Mouse (Mus musculus): ENCODE data around the gene Topaz1. TPM values are rescaled to one million over a fixed set of nuclear protein-coding genes. Genes with fewer than 3 reads are reported as not detected.

Gene Topaz1
- not detected in 2 replicates for polyA plus RNA-seq (2015; fragmentation: Nextera tagmentation; extraction: Ambion mirVana)

- 78% methylated on average over 27 of the region's 28 CpGs for WGBS
- H3K36me3 ChIP-seq: no peaks in the 10 kb centered on the region
- no peaks in the 10 kb centered on the region for H3K27me3 ChIP-seq
- H3K4me3 ChIP-seq: no peak within 1 kb of the TSS
- no peak for ATAC-seq (ENCODE audit: low FRiP score)
- no peak within 1 kb of the TSS for H3K27ac ChIP-seq
- no peaks in the 10 kb centered on the region for H3K9me3 ChIP-seq
- no peak within 1 kb of the TSS for H3K9ac ChIP-seq
- H3K4me2 ChIP-seq: no peak within 1 kb of the TSS
- H3K4me1 ChIP-seq (replicated peaks): no peaks in the 10 kb centered on the region
These were observed at the start of gene Topaz1 for GRCm38 (mm10) chr9:122747060-122747459. Topaz1 (plus strand) TSS chr9:122747346.

GRCm38 (mm10) chr9:122701817-122702216 is 45.3 kb upstream of the Topaz1 start:
- no peak overlapping the region for H3K9ac ChIP-seq
- 4% methylated on average over 3 of the region's 3 CpGs for WGBS
- H3K4me1 ChIP-seq (replicated peaks): no peaks in the 10 kb centered on the region
- no peak overlapping the region for H3K4me2 ChIP-seq
- no peak for ATAC-seq (ENCODE audit: low FRiP score)
- 0 out of 2 replicates have a peak, but pooled peaks cover 4% of the 10 kb centered on the region for H3K27me3 ChIP-seq
- H3K4me3 ChIP-seq: no peak overlapping the region
- no peak overlapping the region for H3K27ac ChIP-seq
- H3K36me3 ChIP-seq: no peaks in the 10 kb centered on the region
- H3K9me3 ChIP-seq: no peaks in the 10 kb centered on the region

GRCm38 (mm10) chr9:122713836-122714235 is 33.3 kb upstream of the Topaz1 start:
- no peak for ATAC-seq (ENCODE audit: low FRiP score)

GRCm38 (mm10) chr9:122715046-122715445 is 32.1 kb upstream of the Topaz1 start:
- 85% methylated on average over 2 of the region's 2 CpGs for WGBS
- Histone ChIP-seq H3K36me3 (no peaks in the 10 kb centered on the region), H3K4me2 (no peak overlapping the region), H3K27me3 (peaks cover 21% of the 10 kb centered on the region), H3K9ac (no peak overlapping the region), H3K27ac (no peak overlapping the region), H3K4me3 (no peak overlapping the region), H3K4me1 (replicated peaks) (peaks cover 6% of the 10 kb centered on the region), H3K9me3 (no peaks in the 10 kb centered on the region)
- no peak for ATAC-seq (ENCODE audit: low FRiP score)

More at GRCm38 (mm10) chr9:122713836-122714235, 33.3 kb upstream of the Topaz1 start:
- WGBS: 49% methylated on average over 2 of the region's 2 CpGs
- H3K27me3 ChIP-seq: peaks cover 13% of the 10 kb centered on the region
- peaks cover 6% of the 10 kb centered on the region for H3K4me1 ChIP-seq (replicated peaks)
- no peak overlapping the region for H3K4me3 ChIP-seq
- H3K9me3 ChIP-seq: no peaks in the 10 kb centered on the region
- H3K36me3 ChIP-seq: no peaks in the 10 kb centered on the region
- no peak overlapping the region for H3K4me2 ChIP-seq
- H3K9ac ChIP-seq: no peak overlapping the region
- no peak overlapping the region for H3K27ac ChIP-seq

GRCm38 (mm10) chr9:122716131-122716921 is 30.8 kb upstream of the Topaz1 start:
- Histone ChIP-seq H3K4me1 (replicated peaks) (no peaks in the 10 kb centered on the region), H3K36me3 (no peaks in the 10 kb centered on the region), H3K4me3 (no peak overlapping the region), H3K9me3 (no peaks in the 10 kb centered on the region), H3K4me2 (no peak overlapping the region), H3K27ac (no peak overlapping the region), H3K9ac (no peak overlapping the region), H3K27me3 (peaks cover 21% of the 10 kb centered on the region)
- no peak for ATAC-seq (ENCODE audit: low FRiP score)
- 53% methylated on average over 7 of the region's 7 CpGs for WGBS

GRCm38 (mm10) chr9:122722296-122722695 is 24.9 kb upstream of the Topaz1 start:
- no peaks in the 10 kb centered on the region for H3K9me3 ChIP-seq
- no peak overlapping the region for H3K9ac ChIP-seq
- H3K4me3 ChIP-seq: no peak overlapping the region
- ATAC-seq (ENCODE audit: low FRiP score): no peak
- no peak overlapping the region for H3K4me2 ChIP-seq
- H3K27ac ChIP-seq: no peak overlapping the region
- peaks cover 51% of the 10 kb centered on the region for H3K27me3 ChIP-seq
- H3K4me1 ChIP-seq (replicated peaks): peaks cover 13% of the 10 kb centered on the region; the same call in 1 of the 2 replicates
- WGBS: 13% methylated on average over 4 of the region's 4 CpGs
- no peaks in the 10 kb centered on the region for H3K36me3 ChIP-seq

GRCm38 (mm10) chr9:122725046-122725765 is 21.9 kb upstream of the Topaz1 start:
- WGBS: 32% methylated on average over 22 of the region's 22 CpGs

GRCm38 (mm10) chr9:122729500-122729899 is 17.6 kb upstream of the Topaz1 start:
- WGBS: 20% methylated on average over 10 of the region's 10 CpGs
- H3K4me1 ChIP-seq (replicated peaks): peaks cover 12% of the 10 kb centered on the region; the same call in 1 of the 2 replicates
- no peaks in the 10 kb centered on the region for H3K36me3 ChIP-seq
- peak; percentile 66 for ATAC-seq (ENCODE audit: low FRiP score)
- no peak overlapping the region for H3K4me3 ChIP-seq
- no peak overlapping the region for H3K4me2 ChIP-seq
- H3K9me3 ChIP-seq: no peaks in the 10 kb centered on the region
- no peak overlapping the region for H3K9ac ChIP-seq
- peaks cover 54% of the 10 kb centered on the region for H3K27me3 ChIP-seq
- no peak overlapping the region for H3K27ac ChIP-seq

More at GRCm38 (mm10) chr9:122725046-122725765, 21.9 kb upstream of the Topaz1 start:
- H3K9me3 ChIP-seq: no peaks in the 10 kb centered on the region
- no peak overlapping the region for H3K9ac ChIP-seq
- peak overlapping the region; percentile 38 for H3K4me2 ChIP-seq
- H3K4me3 ChIP-seq: no peak overlapping the region
- peaks cover 15% of the 10 kb centered on the region; the same call in 1 of the 2 replicates for H3K4me1 ChIP-seq (replicated peaks)
- no peaks in the 10 kb centered on the region for H3K36me3 ChIP-seq
- H3K27ac ChIP-seq: no peak overlapping the region
- ATAC-seq (ENCODE audit: low FRiP score): no peak
- peaks cover 45% of the 10 kb centered on the region for H3K27me3 ChIP-seq

- WGBS: 75% methylated on average over 8 of the region's 8 CpGs
- Histone ChIP-seq H3K4me3 (no peak overlapping the region), H3K4me2 (no peak overlapping the region), H3K27ac (no peak overlapping the region), H3K36me3 (no peaks in the 10 kb centered on the region), H3K9ac (no peak overlapping the region), H3K4me1 (replicated peaks) (0 out of 2 replicates have a peak, but pooled peaks cover 2% of the 10 kb centered on the region), H3K27me3 (peaks cover 46% of the 10 kb centered on the region), H3K9me3 (no peaks in the 10 kb centered on the region)
- no peak for ATAC-seq (ENCODE audit: low FRiP score)
These were observed 14.9 kb upstream of the Topaz1 start for GRCm38 (mm10) chr9:122732126-122732810.

- ATAC-seq (ENCODE audit: low FRiP score): no peak
- H3K4me2 ChIP-seq: no peak overlapping the region
- H3K4me3 ChIP-seq: peak overlapping the region; percentile 11; the same call in 1 of the 2 replicates
- no peak overlapping the region for H3K27ac ChIP-seq
- H3K4me1 ChIP-seq (replicated peaks): 0 out of 2 replicates have a peak, but pooled peaks cover 2% of the 10 kb centered on the region
- H3K9ac ChIP-seq: no peak overlapping the region
- 35% methylated on average over 12 of the region's 12 CpGs for WGBS
- peaks cover 39% of the 10 kb centered on the region for H3K27me3 ChIP-seq
- H3K36me3 ChIP-seq: no peaks in the 10 kb centered on the region
- no peaks in the 10 kb centered on the region for H3K9me3 ChIP-seq
These were observed 13.9 kb upstream of the Topaz1 start for GRCm38 (mm10) chr9:122733222-122733621.

GRCm38 (mm10) chr9:122734934-122735333 is 12.2 kb upstream of the Topaz1 start:
- Histone ChIP-seq H3K27me3 (peaks cover 37% of the 10 kb centered on the region), H3K9ac (no peak overlapping the region), H3K4me3 (no peak overlapping the region), H3K4me2 (no peak overlapping the region), H3K4me1 (replicated peaks) (no peaks in the 10 kb centered on the region), H3K27ac (no peak overlapping the region), H3K36me3 (no peaks in the 10 kb centered on the region), H3K9me3 (no peaks in the 10 kb centered on the region)
- 85% methylated on average over 6 of the region's 7 CpGs for whole genome bisulfite sequencing
- no peak for ATAC-seq (ENCODE audit: low FRiP score)

- ATAC-seq (ENCODE audit: low FRiP score): no peak
- no peak overlapping the region for H3K4me3 ChIP-seq
- 71% methylated on average over 2 of the region's 2 CpGs for WGBS
These were observed 11.1 kb upstream of the Topaz1 start for GRCm38 (mm10) chr9:122736001-122736400.

More at GRCm38 (mm10) chr9:122736001-122736400, 11.1 kb upstream of the Topaz1 start:
- H3K9ac ChIP-seq: no peak overlapping the region
- H3K4me1 ChIP-seq (replicated peaks): no peaks in the 10 kb centered on the region
- no peak overlapping the region for H3K4me2 ChIP-seq
- H3K36me3 ChIP-seq: no peaks in the 10 kb centered on the region
- peaks cover 27% of the 10 kb centered on the region for H3K27me3 ChIP-seq
- no peak overlapping the region for H3K27ac ChIP-seq
- H3K9me3 ChIP-seq: no peaks in the 10 kb centered on the region

Measured in hindbrain, embryonic 13.5 days (tissue).